Mouse (Mus musculus) v-Abl transformed pro-B cells (cell line): Measurements from ENCODE around the gene Cnksr1.

Experiments used
- in situ Hi-C, 2 experiments: fragments of 400-800 bp; cut with MboI; formaldehyde crosslinking; loops; one replicate each; pipeline ENCODE4 v1.15.1; 2025; ENCODE audit not compliant: unreplicated experiment in 2 of 2

The Cnksr1 gene

DNA sequence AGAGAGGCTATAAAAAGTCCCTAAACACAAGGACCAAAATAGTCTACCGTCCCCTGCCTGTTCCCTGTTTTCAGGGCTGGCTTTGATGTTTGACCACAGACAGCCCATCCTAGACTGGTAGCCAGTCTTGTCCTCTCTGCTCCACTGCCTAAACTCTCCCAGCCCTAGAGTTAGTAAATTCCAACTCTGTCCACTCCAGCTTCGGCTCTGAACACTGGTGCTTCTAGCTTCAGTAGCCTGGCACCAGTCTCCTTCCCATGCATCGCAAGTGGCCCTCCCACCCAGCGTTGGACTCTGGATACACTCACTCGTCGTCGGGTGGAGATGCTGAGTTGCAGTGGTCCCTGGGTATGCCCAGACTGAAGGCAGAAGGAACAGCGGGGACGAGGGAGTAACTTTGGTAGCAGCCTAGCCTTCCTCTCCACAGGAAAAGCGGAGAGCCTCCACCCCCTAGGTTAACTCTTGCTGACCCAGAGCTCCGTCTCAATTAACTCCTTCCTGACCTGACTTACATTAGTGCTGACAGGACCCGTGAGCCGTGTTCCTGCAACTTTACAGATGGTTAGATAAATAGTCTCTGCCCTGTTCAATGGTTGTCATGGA is 15.6 kb upstream of the Cnksr1 start, which contains the start of gene Grrp1:
Gene Grrp1, minus strand, starts transcription at position 385 of the 603 bp plus-strand sequence.
- in situ Hi-C loops = no loop called here

DNA sequence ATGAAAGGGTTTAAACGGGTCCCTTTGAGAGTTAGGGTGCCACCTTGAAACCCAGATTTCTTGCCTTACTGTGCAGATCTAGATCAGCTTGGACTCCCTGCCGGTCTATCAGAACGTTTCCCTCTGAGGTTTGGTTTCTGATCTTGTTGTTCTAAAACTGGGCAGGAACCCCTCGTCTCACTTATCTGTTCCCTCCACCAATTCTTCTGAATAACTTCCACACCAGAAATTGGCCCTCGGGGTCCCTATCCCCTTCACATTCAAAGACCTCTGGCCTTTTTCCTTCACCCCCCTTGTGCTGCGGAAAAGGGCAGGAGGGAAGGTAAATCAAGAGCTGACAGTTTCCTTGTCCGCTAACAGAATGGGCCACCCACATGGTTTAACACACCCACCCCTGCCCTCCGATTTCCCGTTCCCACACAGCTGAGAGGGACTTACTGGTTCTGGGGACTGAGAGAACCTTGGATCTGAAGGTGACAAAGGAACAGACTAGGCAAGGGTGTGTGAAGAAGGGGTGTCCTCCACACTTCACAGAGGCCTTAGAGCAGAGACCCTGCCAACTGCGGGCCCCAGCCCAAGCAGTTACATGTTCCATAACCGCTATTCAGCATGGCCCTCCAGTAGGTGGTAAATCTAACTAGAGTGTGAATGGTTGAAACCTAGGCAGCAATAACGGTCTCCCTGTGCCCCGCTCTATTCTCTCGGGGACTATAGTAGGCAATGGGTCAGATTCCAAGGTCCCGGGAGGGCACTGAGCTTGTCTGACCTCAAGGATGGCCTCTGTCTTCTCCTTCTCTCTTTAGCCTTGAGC is 14.9 kb upstream of the Cnksr1 start:
- in situ Hi-C loops = no loop called here

GRCm38 (mm10) chr4:134252131-134252910 is 14.1 kb upstream of the Cnksr1 start:
- in situ Hi-C loops = no loop called here

- in situ Hi-C loops = no loop called here
Observed at GRCm38 (mm10) chr4:134251241-134252130, 13.3 kb upstream of the Cnksr1 start.

DNA sequence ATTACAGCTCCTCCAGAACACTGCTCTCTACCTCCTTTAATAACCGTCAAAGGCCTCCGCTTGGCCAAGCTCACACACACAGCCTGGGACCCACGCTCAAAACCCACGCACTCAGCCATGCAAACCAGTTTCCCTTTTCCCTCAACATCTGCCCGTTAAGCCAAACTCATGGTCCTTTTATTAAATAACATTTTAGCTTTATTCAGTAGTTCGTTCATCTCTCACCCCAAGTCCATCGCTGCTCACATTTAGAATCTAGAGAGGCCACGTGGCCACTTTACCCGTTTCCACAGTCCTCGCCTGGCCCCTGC is 12.7 kb upstream of the Cnksr1 start:
- in situ Hi-C loops = no loop called here

GRCm38 (mm10) chr4:134250116-134250929 is 12.1 kb upstream of the Cnksr1 start:
- in situ Hi-C loops = no loop called here

GRCm38 (mm10) chr4:134249651-134250050 is 11.5 kb upstream of the Cnksr1 start:
- in situ Hi-C loops = loop anchor here (5.0 to 10.0 kb wide), 4 partner anchors 43 to 212 kb away; partner anchors contain the start of gene Cep85 (in 2 of the 2)

- in situ Hi-C loops = loop anchor here (5.0 to 10.0 kb wide), 4 partner anchors 46 to 209 kb away; partner anchors contain the start of gene Cep85 (in 2 of the 2)
Observed at GRCm38 (mm10) chr4:134246719-134247258, 8.6 kb upstream of the Cnksr1 start, which contains the start of gene Gm30191. TSS of gene Gm30191 (plus strand) at chr4:134246935.

- in situ Hi-C loops = loop anchor here (5.0 to 10.0 kb wide), 4 partner anchors 46 to 209 kb away; partner anchors contain the start of gene Cep85 (in 2 of the 2)
Observed at GRCm38 (mm10) chr4:134246256-134246655, 8.1 kb upstream of the Cnksr1 start.

GRCm38 (mm10) chr4:134245148-134245843 is 7.1 kb upstream of the Cnksr1 start, which contains the start of gene Zfp593:
TSS of gene Zfp593 (minus strand) at chr4:134245592.
- in situ Hi-C loops = loop anchor here (5.0 to 10.0 kb wide), 4 partner anchors 47 to 208 kb away; partner anchors contain the start of gene Cep85 (in 2 of the 2)

GRCm38 (mm10) chr4:134243516-134244250 is 5.5 kb upstream of the Cnksr1 start, which contains the start of gene E130218I03Rik:
TSS of gene E130218I03Rik (plus strand) at chr4:134243662.
- in situ Hi-C loops = loop anchor here in 1 of 2 experiments (10.0 kb wide), 1 partner anchor 59 kb away; the partner anchor contains the start of gene Cep85

DNA sequence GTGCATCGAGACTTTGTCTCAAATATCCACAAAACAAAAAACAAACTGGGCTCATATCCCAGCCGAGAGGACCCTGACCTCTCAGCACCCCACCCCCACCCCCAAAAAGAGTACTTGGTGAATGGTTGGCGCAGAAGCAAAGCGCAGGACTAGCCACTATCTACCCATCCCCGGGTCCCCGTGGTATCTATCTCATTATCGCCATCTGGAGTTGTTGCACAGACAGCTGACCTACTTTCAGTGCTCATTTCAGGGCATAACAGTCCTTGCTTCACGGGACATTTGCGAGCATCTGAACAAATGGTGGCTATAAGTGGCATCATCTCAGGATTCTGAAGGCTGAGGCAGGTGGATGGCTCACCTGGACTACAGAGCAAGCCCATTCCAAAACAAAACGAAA is 487 bp upstream of the Cnksr1 start:
- in situ Hi-C loops = no loop called here

DNA sequence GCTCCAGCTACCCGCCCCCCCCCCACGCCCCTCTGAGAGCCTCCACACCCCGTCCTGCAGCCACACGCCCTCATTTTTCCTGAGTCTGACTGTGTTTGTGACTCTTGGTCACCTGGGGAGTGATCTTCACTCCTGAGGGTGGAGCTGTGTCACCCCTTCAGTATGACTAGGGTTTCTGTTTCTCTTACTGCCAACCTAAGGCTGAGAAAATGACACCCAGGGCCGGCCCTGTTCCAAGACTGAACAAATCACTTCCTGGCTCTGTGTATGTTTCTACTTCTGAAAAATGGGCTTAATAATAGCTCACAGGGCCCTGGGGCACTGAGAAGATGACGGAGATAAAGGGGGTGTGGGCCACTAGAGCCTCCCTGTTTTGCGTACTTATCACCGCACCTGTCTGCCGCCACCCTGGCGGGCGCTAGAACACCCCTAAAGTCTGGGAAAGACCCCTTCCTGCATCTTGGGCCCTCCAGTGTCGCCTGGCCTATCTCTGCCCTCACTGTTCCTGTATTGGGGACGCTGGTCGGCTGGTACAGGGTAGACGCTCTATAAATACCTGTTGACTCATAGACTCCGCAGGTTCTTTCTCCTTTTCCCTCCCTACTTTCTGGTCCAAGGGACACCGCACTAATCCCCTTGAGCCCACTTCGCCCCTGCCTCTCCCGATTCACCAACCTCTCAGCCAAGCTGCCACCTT is 469 bp downstream of the Cnksr1 start:
- in situ Hi-C loops = no loop called here

DNA sequence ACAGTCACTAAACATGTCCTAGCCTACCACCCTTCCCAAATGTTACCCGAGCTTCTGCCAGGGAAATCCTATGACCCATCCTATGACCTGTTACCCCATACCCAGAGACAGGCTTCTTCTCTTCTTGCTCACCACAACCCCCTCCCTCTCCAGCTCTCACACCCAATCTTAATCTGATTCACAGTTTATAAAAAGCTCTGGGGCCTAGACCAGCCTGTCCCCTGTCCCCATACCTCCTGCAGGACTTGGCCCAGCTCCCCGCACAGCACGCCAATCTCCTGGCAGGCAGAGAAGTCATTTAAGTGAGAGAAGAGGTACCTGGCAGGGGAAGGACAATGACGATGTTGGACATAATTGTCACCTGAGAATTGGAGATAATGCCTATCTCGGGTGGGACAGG is 3.3 kb downstream of the Cnksr1 start:
- in situ Hi-C loops = no loop called here

GRCm38 (mm10) chr4:134230431-134230830 is 7.8 kb downstream of the Cnksr1 start:
- in situ Hi-C loops = no loop called here

GRCm38 (mm10) chr4:134227194-134227593 is 11.0 kb downstream of the Cnksr1 start, which contains the start of gene Catsper4:
TSS of gene Catsper4 (minus strand) at chr4:134227383.
- in situ Hi-C loops = no loop called here
